Mouse (Mus musculus) forebrain, embryonic 12.5 days (tissue): ENCODE data around the gene Ntan1. TPM values are rescaled to one million over a fixed set of nuclear protein-coding genes. Genes with fewer than 3 reads are reported as not detected.

ENCODE experiments used
- ATAC-seq: fragments of 200-750 bp; cut with Nextera tagmentation; 2 replicates; pipeline ENCODE4 v1.8.0; 2017; ENCODE audit warnings: moderate TSS enrichment; ENCODE audit not compliant: low FRiP score
- H3K27ac ChIP-seq: fragments of 300-500 bp; sonication (generic); 2 replicates; pipeline ENCODE4 v1.5.1; 2016; ENCODE audit warnings: mild to moderate bottlenecking
- H3K27me3 ChIP-seq: fragments of 300-500 bp; sonication (generic); 2 replicates; pipeline ENCODE4 v1.6.1; 2016; ENCODE audit warnings: mild to moderate bottlenecking
- H3K36me3 ChIP-seq: fragments of 300-500 bp; sonication (generic); replicated peaks from 2 replicates; pipeline ENCODE4 v1.6.1; 2016; ENCODE audit warnings: mild to moderate bottlenecking
- H3K4me1 ChIP-seq: fragments of 300-500 bp; sonication (generic); 2 replicates; pipeline ENCODE4 v1.6.1; 2016
- H3K4me2 ChIP-seq: fragments of 300-500 bp; sonication (generic); 2 replicates; pipeline ENCODE4 v1.6.1; 2016; ENCODE audit warnings: mild to moderate bottlenecking, moderate library complexity
- H3K4me3 ChIP-seq: fragments of 300-500 bp; sonication (generic); replicated peaks from 2 replicates; pipeline ENCODE4 v1.5.1; 2016; ENCODE audit warnings: mild to moderate bottlenecking
- H3K9ac ChIP-seq: fragments of 300-500 bp; sonication (generic); 2 replicates; pipeline ENCODE4 v1.6.1; 2016; ENCODE audit warnings: mild to moderate bottlenecking
- H3K9me3 ChIP-seq: fragments of 300-500 bp; sonication (generic); 2 replicates; pipeline ENCODE4 v1.6.1; 2016
- WGBS: fragments of 180-500 bp; shearing (Covaris S2); methylation state at CpG from one replicate; pipeline ENCODE4 v1.1.7; 2016; 5-methylcytosine and 5-hydroxymethylcytosine counted together
- polyA plus RNA-seq: library from polyadenylated mRNA; unstranded; fragments of >200 nt; fragmentation: Nextera tagmentation; extraction: Ambion mirVana; gene quantifications from 2 replicates; pipeline ENCODE4 v1.2.1, GENCODE M21; 2016

Gene Ntan1
- polyA plus RNA-seq, 1 experiment from 2014 or later, result 186 TPM

DNA sequence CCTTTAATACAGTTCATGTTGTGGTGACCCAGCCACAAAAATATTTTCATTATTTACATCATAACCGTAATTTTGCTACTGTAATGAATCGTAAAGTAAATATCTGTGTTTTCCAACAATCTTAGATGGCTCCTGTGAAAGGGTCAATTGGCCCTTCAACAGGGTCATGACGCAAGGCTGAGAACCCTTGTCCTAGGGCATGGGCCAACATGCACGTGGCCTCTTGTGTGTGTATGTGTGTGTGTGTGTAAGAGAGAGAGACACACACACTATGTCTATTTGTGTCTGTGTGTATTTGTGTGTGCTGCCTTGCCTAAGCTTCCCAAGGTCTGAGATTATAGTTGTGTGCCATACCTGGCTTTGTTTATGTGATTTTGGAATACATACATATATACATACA lies 11.0 kb upstream of the Ntan1 start:
- Histone ChIP-seq H3K36me3 (peaks cover 93% of the 10 kb centered on the region), H3K4me3 (no peak overlapping the region), H3K4me2 (no peak overlapping the region), H3K9me3 (no peaks in the 10 kb centered on the region), H3K27me3 (no peaks in the 10 kb centered on the region), H3K4me1 (no peaks in the 10 kb centered on the region), H3K27ac (no peak overlapping the region), H3K9ac (no peak overlapping the region)
- 95% methylated on average over 4 of the region's 4 CpGs for whole genome bisulfite sequencing
- ATAC-seq, result no peak

DNA sequence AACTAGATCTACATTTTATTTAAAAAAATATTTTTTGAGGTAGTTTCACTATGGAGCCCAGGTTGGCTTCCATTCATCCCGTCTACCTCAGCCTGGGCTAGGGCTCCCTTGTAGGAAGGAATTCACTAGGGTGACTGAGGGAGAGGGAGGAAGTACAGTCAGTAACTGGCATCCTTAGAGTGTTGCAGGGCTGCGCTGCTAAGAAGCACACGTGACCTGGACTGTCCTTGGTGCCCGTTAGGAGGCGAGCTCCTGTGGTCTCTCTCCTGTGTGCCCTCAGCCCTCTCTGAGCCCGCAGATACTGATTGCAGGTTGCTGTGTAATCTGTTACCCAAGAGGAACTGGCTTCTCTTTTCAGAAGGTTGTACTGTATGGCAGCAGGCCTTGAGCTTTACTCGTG lies 10.2 kb upstream of the Ntan1 start:
- no peaks in the 10 kb centered on the region for H3K4me1 ChIP-seq
- H3K4me2 ChIP-seq, result no peak overlapping the region
- no peaks in the 10 kb centered on the region for H3K27me3 ChIP-seq
- no peak for ATAC-seq
- no peak overlapping the region for H3K27ac ChIP-seq
- 91% methylated on average over 7 of the region's 7 CpGs for WGBS
- H3K9ac ChIP-seq, result no peak overlapping the region
- no peaks in the 10 kb centered on the region for H3K9me3 ChIP-seq
- H3K4me3 ChIP-seq, result no peak overlapping the region
- peaks cover 96% of the 10 kb centered on the region for H3K36me3 ChIP-seq

DNA sequence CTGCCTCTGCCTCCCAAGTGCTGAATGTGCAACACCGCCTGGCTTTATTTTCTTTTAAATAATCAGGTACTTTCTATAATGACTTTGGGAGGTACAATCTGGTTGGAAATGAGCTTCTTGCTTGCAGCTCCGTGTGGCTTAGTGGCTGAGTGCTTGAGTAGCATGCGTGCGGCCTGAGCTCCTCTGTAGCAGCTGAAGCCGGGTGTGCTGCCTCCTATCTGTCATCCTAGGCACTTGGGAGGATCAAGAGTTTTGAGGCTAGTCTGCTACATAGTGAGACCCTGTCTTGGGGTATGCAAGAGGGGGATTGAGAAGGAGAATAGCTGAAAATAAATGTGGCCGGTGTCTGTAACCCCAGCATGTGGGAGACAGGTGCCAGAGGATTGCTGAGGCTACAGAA lies 6.5 kb upstream of the Ntan1 start:
- no peaks in the 10 kb centered on the region for H3K27me3 ChIP-seq
- peaks cover 87% of the 10 kb centered on the region for H3K36me3 ChIP-seq
- no peaks in the 10 kb centered on the region for H3K4me1 ChIP-seq
- H3K9me3 ChIP-seq, result no peaks in the 10 kb centered on the region
- no peak for ATAC-seq
- WGBS, result 87% methylated on average over 6 of the region's 6 CpGs
- H3K4me2 ChIP-seq, result no peak overlapping the region
- no peak overlapping the region for H3K9ac ChIP-seq
- H3K4me3 ChIP-seq, result no peak overlapping the region
- H3K27ac ChIP-seq, result no peak overlapping the region

GRCm38 (mm10) chr16:13813200-13813599 lies 5.4 kb upstream of the Ntan1 start:
- Histone ChIP-seq H3K9me3 (no peaks in the 10 kb centered on the region), H3K4me2 (no peak overlapping the region), H3K9ac (no peak overlapping the region), H3K36me3 (peaks cover 78% of the 10 kb centered on the region), H3K27ac (no peak overlapping the region), H3K27me3 (no peaks in the 10 kb centered on the region), H3K4me1 (peaks cover 3% of the 10 kb centered on the region), H3K4me3 (no peak overlapping the region)
- ATAC-seq, result no peak
- 94% methylated on average over 3 of the region's 3 CpGs for WGBS

DNA sequence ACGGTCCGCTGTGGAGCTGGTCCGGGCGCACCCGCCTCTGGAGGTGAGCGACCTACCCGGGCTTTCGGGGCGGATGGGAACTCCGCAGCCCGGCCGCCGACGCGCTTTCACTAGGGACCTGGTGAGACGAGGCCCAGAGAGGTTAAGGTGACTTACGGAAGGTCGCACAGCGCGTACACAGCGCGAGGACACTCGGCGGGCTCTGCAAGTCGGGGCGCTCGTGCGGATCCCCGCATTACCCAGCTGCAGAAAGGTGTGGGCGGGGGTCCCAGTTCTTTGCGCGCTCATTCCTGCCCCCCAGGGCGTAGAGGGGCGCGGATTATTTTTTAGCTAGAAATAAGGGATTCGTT lies 724 bp downstream of the Ntan1 start:
- no peaks in the 10 kb centered on the region for H3K27me3 ChIP-seq
- H3K9ac ChIP-seq, result peak overlapping the region; percentile 80
- H3K4me3 ChIP-seq, result peak overlapping the region; percentile 74
- peak overlapping the region; percentile 74 for H3K4me2 ChIP-seq
- peak overlapping the region; percentile 96 for H3K27ac ChIP-seq
- H3K9me3 ChIP-seq, result no peaks in the 10 kb centered on the region
- peaks cover 22% of the 10 kb centered on the region for H3K4me1 ChIP-seq
- no peak; the same call in 1 of the 2 replicates for ATAC-seq
- peaks cover 19% of the 10 kb centered on the region for H3K36me3 ChIP-seq
- WGBS, result under 1% methylated on average over 36 of the region's 36 CpGs

GRCm38 (mm10) chr16:13819806-13820500 lies 1.3 kb downstream of the Ntan1 start:
- H3K4me1 ChIP-seq, result peaks cover 22% of the 10 kb centered on the region
- H3K9me3 ChIP-seq, result no peaks in the 10 kb centered on the region
- H3K27me3 ChIP-seq, result no peaks in the 10 kb centered on the region
- H3K36me3 ChIP-seq, result peaks cover 13% of the 10 kb centered on the region
- peak overlapping the region; percentile 74 for H3K4me3 ChIP-seq
- peak; percentile 5; the same call in 1 of the 2 replicates for ATAC-seq
- H3K4me2 ChIP-seq, result peak overlapping the region; percentile 74
- peak overlapping the region; percentile 80 for H3K9ac ChIP-seq
- 0 out of 2 replicates have a peak overlapping the region, but pooled peaks have one; percentile 96 for H3K27ac ChIP-seq
- WGBS, result 46% methylated on average over 12 of the region's 12 CpGs

GRCm38 (mm10) chr16:13820771-13821170 lies 2.1 kb downstream of the Ntan1 start:
- Histone ChIP-seq H3K4me1 (peaks cover 22% of the 10 kb centered on the region), H3K4me3 (no peak overlapping the region; the same call in 1 of the 2 replicates), H3K27ac (no peak overlapping the region), H3K36me3 (peaks cover 5% of the 10 kb centered on the region), H3K9me3 (no peaks in the 10 kb centered on the region), H3K27me3 (no peaks in the 10 kb centered on the region), H3K9ac (no peak overlapping the region), H3K4me2 (no peak overlapping the region; the same call in 1 of the 2 replicates)
- 90% methylated on average over 5 of the region's 5 CpGs for WGBS
- ATAC-seq, result no peak

GRCm38 (mm10) chr16:13825781-13826490 lies 7.3 kb downstream of the Ntan1 start:
- Histone ChIP-seq H3K4me2 (no peak overlapping the region), H3K27ac (no peak overlapping the region), H3K4me3 (no peak overlapping the region), H3K9ac (no peak overlapping the region), H3K4me1 (peaks cover 4% of the 10 kb centered on the region), H3K36me3 (peaks cover 39% of the 10 kb centered on the region), H3K9me3 (no peaks in the 10 kb centered on the region), H3K27me3 (no peaks in the 10 kb centered on the region)
- WGBS, result 82% methylated on average over 7 of the region's 7 CpGs
- ATAC-seq, result no peak

GRCm38 (mm10) chr16:13826511-13826910 lies 7.9 kb downstream of the Ntan1 start:
- Histone ChIP-seq H3K27ac (no peak overlapping the region), H3K4me2 (no peak overlapping the region), H3K9me3 (no peaks in the 10 kb centered on the region), H3K36me3 (peaks cover 45% of the 10 kb centered on the region), H3K4me1 (0 out of 2 replicates have a peak, but pooled peaks cover 4% of the 10 kb centered on the region), H3K27me3 (no peaks in the 10 kb centered on the region), H3K9ac (no peak overlapping the region), H3K4me3 (no peak overlapping the region)
- 93% methylated on average over 4 of the region's 4 CpGs for WGBS
- ATAC-seq, result no peak

GRCm38 (mm10) chr16:13830444-13830843 lies 11.8 kb downstream of the Ntan1 start:
- no peak for ATAC-seq
- Histone ChIP-seq H3K9me3 (no peaks in the 10 kb centered on the region), H3K27me3 (no peaks in the 10 kb centered on the region), H3K27ac (no peak overlapping the region), H3K4me1 (no peaks in the 10 kb centered on the region), H3K4me2 (no peak overlapping the region), H3K9ac (no peak overlapping the region), H3K4me3 (no peak overlapping the region), H3K36me3 (peaks cover 80% of the 10 kb centered on the region)
- 89% methylated on average over 10 of the region's 10 CpGs for WGBS

GRCm38 (mm10) chr16:13831606-13832005 lies 13.0 kb downstream of the Ntan1 start:
- peaks cover 91% of the 10 kb centered on the region for H3K36me3 ChIP-seq
- 86% methylated on average over 5 of the region's 5 CpGs for WGBS

GRCm38 (mm10) chr16:13834382-13834781 lies 15.7 kb downstream of the Ntan1 start:
- WGBS, result 92% methylated on average over 5 of the region's 5 CpGs
- Histone ChIP-seq H3K4me3 (no peak overlapping the region), H3K27ac (no peak overlapping the region), H3K4me1 (no peaks in the 10 kb centered on the region), H3K27me3 (no peaks in the 10 kb centered on the region), H3K36me3 (peaks cover 94% of the 10 kb centered on the region), H3K9me3 (no peaks in the 10 kb centered on the region), H3K4me2 (no peak overlapping the region), H3K9ac (no peak overlapping the region)
- ATAC-seq, result no peak

More at GRCm38 (mm10) chr16:13831606-13832005, 13.0 kb downstream of the Ntan1 start:
- ATAC-seq, result 0 out of 2 replicates have a peak, but pooled peaks have one; percentile 17
- Histone ChIP-seq H3K4me2 (no peak overlapping the region), H3K4me1 (no peaks in the 10 kb centered on the region), H3K4me3 (no peak overlapping the region), H3K27me3 (no peaks in the 10 kb centered on the region), H3K27ac (no peak overlapping the region), H3K9ac (no peak overlapping the region), H3K9me3 (no peaks in the 10 kb centered on the region)
